Mouse (Mus musculus) adrenal gland, postnatal 0 days (tissue): ENCODE data around the gene Nrxn1. TPM values are rescaled to one million over a fixed set of nuclear protein-coding genes. Genes with fewer than 3 reads are reported as not detected.

Source experiments
- microRNA-seq: library from miRNA; unstranded; fragments of <30 nt; microRNA quantifications from one replicate; pipeline ENCODE4, GENCODE M21; 2016; ENCODE audit warnings: borderline replicate concordance; ENCODE audit not compliant: insufficient number of aligned reads
- polyA plus RNA-seq: library from polyadenylated mRNA; unstranded; fragments of >200 nt; fragmentation: Nextera tagmentation; extraction: Ambion mirVana; gene quantifications from 2 replicates; pipeline ENCODE4 v1.2.1, GENCODE M21; 2015

The Nrxn1 gene
- 7.1 and 17.4 TPM in 2 replicates for polyA plus RNA-seq

DNA sequence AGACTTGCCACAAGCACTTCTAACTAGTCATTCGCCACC lies at the start of gene Nrxn1:
Gene Nrxn1, minus strand, starts transcription at position 30 of the 39 bp plus-strand sequence.

Small RNA genes within 50 kb of the gene (microRNA-seq; reads per million reads assigned to microRNA genes)
- gene Gm24510 (not detected), gene Gm27475 (not detected), gene Gm47307 (not detected)
